Mouse (Mus musculus) embryonic facial prominence, embryonic 12.5 days (tissue): ENCODE results near the gene Rdx. TPM values are rescaled to one million over a fixed set of nuclear protein-coding genes. Genes with fewer than 3 reads are reported as not detected.
"Not testable (repeated sequence)": the region's sequence is repeated elsewhere in the genome, so short reads cannot be mapped to it uniquely, and the experiment has no call there.

Experiments used
- ATAC-seq: fragments of 200-750 bp; cut with Nextera tagmentation; 2 replicates; pipeline ENCODE4 v1.8.0; 2017; ENCODE audit not compliant: insufficient number of reproducible peaks, insufficient read depth, low FRiP score, low TSS enrichment
- H3K27ac ChIP-seq: fragments of 300-500 bp; sonication (generic); 2 replicates; pipeline ENCODE4 v1.5.1; 2016; ENCODE audit warnings: mild to moderate bottlenecking
- H3K27me3 ChIP-seq: fragments of 300-500 bp; sonication (generic); 2 replicates; pipeline ENCODE4 v1.6.1; 2016; ENCODE audit warnings: mild to moderate bottlenecking, moderate library complexity
- H3K36me3 ChIP-seq: fragments of 300-500 bp; sonication (generic); 2 replicates; pipeline ENCODE4 v1.6.1; 2016; ENCODE audit warnings: mild to moderate bottlenecking
- H3K4me1 ChIP-seq: fragments of 300-500 bp; sonication (generic); 2 replicates; pipeline ENCODE4 v1.6.1; 2016
- H3K4me2 ChIP-seq: fragments of 300-500 bp; sonication (generic); replicated peaks from 2 replicates; pipeline ENCODE4 v1.6.1; 2016; ENCODE audit warnings: mild to moderate bottlenecking, moderate library complexity
- H3K4me3 ChIP-seq: fragments of 300-500 bp; sonication (generic); 2 replicates; pipeline ENCODE4 v1.5.1; 2016; ENCODE audit warnings: mild to moderate bottlenecking
- H3K9ac ChIP-seq: fragments of 300-500 bp; sonication (generic); 2 replicates; pipeline ENCODE4 v1.6.1; 2016; ENCODE audit warnings: mild to moderate bottlenecking, moderate library complexity
- H3K9me3 ChIP-seq: fragments of 300-500 bp; sonication (generic); 2 replicates; pipeline ENCODE4 v1.6.1; 2016; ENCODE audit warnings: mild to moderate bottlenecking, moderate library complexity
- WGBS: fragments of 180-500 bp; shearing (Covaris S2); methylation state at CpG from one replicate; pipeline ENCODE4 v1.1.7; 2016; 5-methylcytosine and 5-hydroxymethylcytosine counted together
- polyA plus RNA-seq: library from polyadenylated mRNA; unstranded; fragments of >200 nt; fragmentation: Nextera tagmentation; extraction: Ambion mirVana; gene quantifications from 2 replicates; pipeline ENCODE4 v1.2.1, GENCODE M21; 2016

Rdx gene
- polyA plus RNA-seq, 1 experiment from 2014 or later: 147 TPM

DNA sequence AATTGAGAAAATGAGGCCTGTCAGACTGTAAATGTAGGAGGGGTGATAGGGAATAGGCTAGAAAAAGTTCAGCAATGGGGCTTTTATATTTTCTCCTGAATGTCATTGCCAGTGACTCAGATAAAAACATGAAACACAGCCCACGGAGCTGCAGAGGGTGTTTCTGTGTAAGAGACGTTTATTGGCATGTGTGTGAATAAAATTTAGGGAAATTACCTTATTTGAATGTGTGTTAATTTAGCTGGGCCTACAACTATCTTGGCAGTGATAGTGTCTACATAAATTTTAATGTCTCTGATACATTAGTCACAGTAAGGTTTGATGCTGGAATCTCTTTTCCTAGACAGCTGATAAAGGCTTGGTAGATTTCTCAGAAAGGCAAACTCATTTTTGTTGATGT is 12.8 kb downstream of the Rdx start:
- WGBS: 78% methylated on average over 2 of the region's 2 CpGs
- no peaks in the 10 kb centered on the region for H3K9me3 ChIP-seq
- 0 out of 2 replicates have a peak, but pooled peaks cover 2% of the 10 kb centered on the region for H3K4me1 ChIP-seq
- ATAC-seq: no peak
- H3K36me3 ChIP-seq: peaks cover 18% of the 10 kb centered on the region
- no peak overlapping the region for H3K9ac ChIP-seq
- no peak overlapping the region for H3K4me2 ChIP-seq
- no peak overlapping the region for H3K4me3 ChIP-seq
- H3K27ac ChIP-seq: no peak overlapping the region
- H3K27me3 ChIP-seq: no peaks in the 10 kb centered on the region

DNA sequence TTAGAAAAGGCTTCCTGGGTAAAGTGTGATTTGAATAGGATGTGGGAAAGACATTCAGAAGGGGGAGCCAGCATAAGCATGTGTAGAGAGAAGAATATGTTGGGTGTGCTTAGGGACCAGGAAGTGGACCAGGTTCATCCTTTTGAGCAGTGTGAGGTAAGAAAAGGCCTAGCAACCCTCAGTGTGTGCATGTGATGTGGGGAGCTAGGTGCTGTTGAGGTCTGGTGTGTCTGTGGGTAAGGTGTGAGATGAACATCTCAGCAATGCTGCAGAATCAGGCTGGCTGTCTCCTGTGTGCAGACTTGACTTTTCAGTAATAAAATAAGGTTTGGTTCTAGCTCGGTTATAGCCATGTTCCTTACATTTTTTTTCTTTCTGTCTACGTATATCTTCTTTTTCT is 23.1 kb downstream of the Rdx start:
- Histone ChIP-seq H3K27ac (no peak overlapping the region), H3K36me3 (peaks cover 74% of the 10 kb centered on the region), H3K4me2 (no peak overlapping the region), H3K9ac (no peak overlapping the region), H3K4me3 (no peak overlapping the region), H3K9me3 (no peaks in the 10 kb centered on the region), H3K4me1 (no peaks in the 10 kb centered on the region), H3K27me3 (no peaks in the 10 kb centered on the region)
- no peak for ATAC-seq
- 87% methylated on average over 2 of the region's 2 CpGs for WGBS

DNA sequence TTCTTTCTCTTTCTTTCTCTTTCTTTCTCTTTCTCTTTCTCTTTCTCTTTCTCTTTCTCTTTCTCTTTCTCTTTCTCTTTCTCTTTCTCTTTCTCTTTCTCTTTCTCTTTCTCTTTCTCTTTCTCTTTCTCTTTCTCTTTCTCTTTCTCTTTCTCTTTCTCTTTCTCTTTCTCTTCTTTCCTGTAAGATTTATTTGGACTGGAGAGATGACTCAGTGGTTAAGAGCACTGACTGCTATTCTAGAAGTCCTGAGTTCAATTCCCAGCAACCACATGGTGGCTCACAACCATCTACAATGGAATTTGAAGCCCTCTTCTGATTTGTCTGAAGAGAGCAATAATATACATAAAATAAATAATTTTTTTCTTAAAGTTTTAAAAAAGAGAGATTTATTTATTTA is 24.4 kb downstream of the Rdx start:
- not testable (repeated sequence) for H3K4me1 ChIP-seq, ATAC-seq, H3K9me3 ChIP-seq, H3K27ac ChIP-seq, H3K27me3 ChIP-seq, H3K9ac ChIP-seq, H3K4me3 ChIP-seq, H3K4me2 ChIP-seq
- peaks cover 66% of the 10 kb centered on the region for H3K36me3 ChIP-seq

DNA sequence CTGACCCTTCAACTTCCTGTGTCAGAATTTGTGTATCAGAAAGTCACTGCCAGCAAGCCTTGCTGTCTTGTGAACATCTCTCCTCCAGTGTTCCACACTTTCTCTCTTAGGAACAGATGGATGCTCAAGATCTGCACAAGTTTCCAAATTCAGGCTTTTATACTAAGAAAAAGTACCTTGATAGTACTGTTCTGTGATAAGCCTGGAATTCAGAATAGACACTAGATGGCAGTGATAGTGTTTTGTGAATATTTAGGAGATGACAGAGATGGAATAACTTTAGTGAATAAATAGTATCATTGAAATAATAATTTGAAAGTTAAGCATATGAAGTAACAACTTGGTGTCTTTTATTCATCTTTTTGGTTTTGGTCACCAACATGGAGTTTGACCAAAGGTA is 25.2 kb downstream of the Rdx start:
- Histone ChIP-seq H3K4me2 (no peak overlapping the region), H3K4me1 (no peaks in the 10 kb centered on the region), H3K4me3 (no peak overlapping the region), H3K27me3 (no peaks in the 10 kb centered on the region), H3K27ac (no peak overlapping the region), H3K36me3 (peaks cover 67% of the 10 kb centered on the region), H3K9me3 (no peaks in the 10 kb centered on the region), H3K9ac (no peak overlapping the region)
- no peak for ATAC-seq

DNA sequence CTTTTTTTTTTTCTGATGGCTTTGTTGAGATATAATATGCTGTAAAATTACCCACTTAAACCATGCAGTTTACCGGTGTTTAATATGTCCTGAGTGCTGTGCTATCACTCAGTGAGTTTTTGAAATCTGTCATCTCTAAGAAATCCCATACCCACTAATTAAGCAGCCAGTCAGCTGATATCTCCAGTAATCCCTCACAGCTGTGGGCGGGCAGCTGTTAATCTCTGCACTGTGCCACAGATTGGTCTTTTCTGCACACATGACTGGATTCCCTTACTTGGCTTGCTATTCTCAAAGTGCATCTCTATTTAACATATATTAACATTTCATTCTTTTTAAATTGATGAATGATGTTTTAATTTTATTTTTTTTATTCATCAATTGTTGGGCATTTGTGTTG is 29.1 kb downstream of the Rdx start:
- no peak for ATAC-seq
- Histone ChIP-seq H3K9ac (no peak overlapping the region), H3K4me1 (no peaks in the 10 kb centered on the region), H3K27me3 (no peaks in the 10 kb centered on the region), H3K4me3 (no peak overlapping the region), H3K4me2 (no peak overlapping the region), H3K36me3 (peaks cover 55% of the 10 kb centered on the region), H3K27ac (no peak overlapping the region), H3K9me3 (no peaks in the 10 kb centered on the region)
- WGBS: 78% methylated on average over 2 of the region's 2 CpGs

DNA sequence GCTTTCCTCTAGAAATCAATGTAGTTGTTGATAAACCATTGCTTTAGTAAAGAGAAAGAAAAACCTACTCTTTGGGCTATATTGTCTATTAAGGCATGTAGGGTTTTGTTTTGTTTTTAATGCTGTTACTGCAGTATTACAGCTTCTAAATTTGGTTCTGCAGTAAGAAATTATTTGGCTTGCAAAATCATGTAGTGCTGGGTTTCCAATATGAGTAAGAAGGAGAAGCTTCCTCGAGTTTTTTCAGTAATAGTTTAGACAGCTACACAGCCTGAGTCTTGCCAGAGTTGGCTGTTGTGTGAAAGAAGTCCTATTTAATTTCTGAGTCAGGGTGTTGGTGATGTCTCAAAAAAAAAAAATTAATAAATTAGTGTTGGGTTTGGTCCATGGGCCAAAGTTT is 30.7 kb downstream of the Rdx start:
- no peak overlapping the region for H3K9ac ChIP-seq
- H3K4me3 ChIP-seq: no peak overlapping the region
- WGBS: 95% methylated on average over 1 of the region's 1 CpGs
- ATAC-seq: no peak
- no peak overlapping the region for H3K27ac ChIP-seq
- H3K9me3 ChIP-seq: no peaks in the 10 kb centered on the region
- H3K4me1 ChIP-seq: no peaks in the 10 kb centered on the region
- no peaks in the 10 kb centered on the region for H3K27me3 ChIP-seq
- H3K36me3 ChIP-seq: peaks cover 49% of the 10 kb centered on the region
- H3K4me2 ChIP-seq: no peak overlapping the region

DNA sequence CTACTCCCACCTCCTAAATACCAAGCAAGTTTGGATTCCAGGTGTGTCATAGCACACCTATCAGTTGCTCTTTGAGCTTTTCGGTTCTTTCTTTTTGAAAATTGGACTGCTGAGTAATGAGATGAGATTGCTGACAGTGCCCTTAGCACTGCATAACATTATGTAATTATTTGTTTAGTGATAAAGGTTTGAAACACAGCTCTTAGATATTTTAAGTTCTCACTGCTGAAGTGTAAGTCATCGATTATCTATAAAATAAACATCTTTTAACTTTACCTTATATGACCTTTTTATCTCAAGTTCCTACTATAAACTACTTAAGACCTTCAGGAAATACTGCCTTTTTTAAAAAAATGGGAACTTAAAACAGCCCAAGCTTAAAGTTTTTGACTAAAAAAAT is 35.0 kb downstream of the Rdx start:
- Histone ChIP-seq H3K27me3 (no peaks in the 10 kb centered on the region), H3K4me1 (no peaks in the 10 kb centered on the region), H3K9me3 (no peaks in the 10 kb centered on the region), H3K27ac (no peak overlapping the region), H3K9ac (no peak overlapping the region), H3K4me2 (no peak overlapping the region), H3K36me3 (peaks cover 49% of the 10 kb centered on the region), H3K4me3 (no peak overlapping the region)
- 91% methylated on average over 2 of the region's 2 CpGs for WGBS
- ATAC-seq: no peak

DNA sequence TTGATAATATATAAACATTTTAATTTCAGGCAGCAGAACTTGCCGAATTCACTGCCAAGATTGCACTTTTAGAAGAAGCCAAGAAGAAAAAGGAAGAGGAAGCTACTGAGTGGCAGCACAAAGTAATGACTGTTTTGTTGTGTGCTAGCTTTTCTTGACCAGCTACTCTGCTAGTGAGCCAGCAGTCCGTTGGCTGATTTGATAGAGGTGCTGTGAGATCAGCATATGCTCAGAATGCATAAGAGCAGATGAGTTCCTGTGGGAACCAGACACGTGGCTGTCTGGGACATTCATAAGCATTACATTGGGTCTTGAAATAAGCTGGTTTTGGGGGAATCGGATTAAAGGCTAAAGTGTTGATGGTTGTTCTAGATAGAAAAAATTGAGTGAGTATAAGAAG is 35.4 kb downstream of the Rdx start:
- 91% methylated on average over 4 of the region's 4 CpGs for WGBS

DNA sequence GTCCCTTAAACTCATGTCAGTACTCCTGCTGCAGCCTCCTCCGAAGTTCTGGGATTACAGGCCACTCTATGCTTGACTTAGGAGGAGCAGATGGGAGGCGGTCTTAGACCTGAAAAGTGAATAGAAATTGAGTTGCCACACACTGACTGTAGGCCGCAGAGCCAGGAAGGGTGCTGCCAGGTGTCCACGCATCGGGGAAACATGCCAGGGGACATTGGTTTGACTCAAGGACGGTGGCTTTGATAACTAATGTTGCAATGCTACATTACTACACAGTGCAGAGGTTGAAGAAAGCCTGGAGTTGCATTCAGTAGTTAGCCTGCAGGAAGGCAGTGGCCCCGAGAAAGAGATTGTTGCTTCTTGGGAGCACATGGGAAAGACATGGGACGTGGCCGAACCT is 44.8 kb downstream of the Rdx start:
- Histone ChIP-seq H3K9me3 (no peaks in the 10 kb centered on the region), H3K27ac (no peak overlapping the region), H3K4me1 (no peaks in the 10 kb centered on the region), H3K4me2 (no peak overlapping the region), H3K4me3 (no peak overlapping the region), H3K27me3 (no peaks in the 10 kb centered on the region), H3K36me3 (peaks cover 20% of the 10 kb centered on the region), H3K9ac (no peak overlapping the region)
- ATAC-seq: no peak
- 93% methylated on average over 9 of the region's 9 CpGs for WGBS

More for the DNA sequence above, 35.4 kb downstream of the Rdx start:
- H3K9ac ChIP-seq: no peak overlapping the region
- H3K27me3 ChIP-seq: no peaks in the 10 kb centered on the region
- no peak overlapping the region for H3K4me2 ChIP-seq
- H3K4me3 ChIP-seq: no peak overlapping the region
- ATAC-seq: no peak
- H3K36me3 ChIP-seq: peaks cover 48% of the 10 kb centered on the region
- H3K4me1 ChIP-seq: no peaks in the 10 kb centered on the region
- no peak overlapping the region for H3K27ac ChIP-seq
- H3K9me3 ChIP-seq: no peaks in the 10 kb centered on the region

DNA sequence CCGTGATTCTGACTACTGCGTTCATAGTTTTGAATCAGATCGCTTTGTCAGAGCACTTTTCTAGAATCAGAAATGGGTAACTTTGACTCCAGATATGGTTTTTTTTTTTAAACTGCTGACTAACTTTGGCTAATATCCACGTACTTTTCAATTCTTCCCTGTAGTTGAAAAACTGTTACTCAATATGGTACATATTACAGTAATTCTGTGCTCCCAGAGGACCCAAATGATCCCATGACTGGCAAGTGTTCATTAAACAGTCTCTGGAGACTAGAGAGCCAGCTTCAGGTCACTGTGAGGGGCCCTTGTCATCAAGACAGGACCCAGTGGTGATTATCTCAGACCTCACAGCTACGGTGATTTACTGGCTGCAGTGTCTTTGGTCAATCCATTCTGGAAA is 45.3 kb downstream of the Rdx start:
- WGBS: 78% methylated on average over 5 of the region's 5 CpGs

DNA sequence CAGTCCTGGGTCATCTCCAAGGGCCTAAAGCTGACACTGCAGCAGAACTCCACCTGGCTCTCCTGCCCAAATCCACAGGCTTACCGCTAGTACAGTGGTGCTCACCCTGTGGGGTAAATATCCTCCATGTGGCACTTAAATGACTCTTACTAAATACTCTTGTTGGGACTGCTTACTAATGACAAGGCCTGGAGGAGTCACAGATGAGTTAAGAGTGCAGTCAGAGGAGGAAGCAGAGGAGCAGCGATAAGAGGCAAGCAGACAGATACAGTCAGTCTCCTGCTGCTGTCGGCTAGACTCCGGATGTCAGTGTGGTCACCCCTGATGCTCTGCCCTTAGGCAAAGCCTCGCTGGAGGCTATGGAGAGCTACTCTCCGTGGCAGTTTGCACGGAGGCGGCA is 46.1 kb downstream of the Rdx start:
- Histone ChIP-seq H3K9ac (no peak overlapping the region), H3K9me3 (no peaks in the 10 kb centered on the region), H3K27ac (no peak overlapping the region), H3K27me3 (no peaks in the 10 kb centered on the region), H3K4me2 (no peak overlapping the region), H3K4me3 (no peak overlapping the region), H3K36me3 (peaks cover 8% of the 10 kb centered on the region), H3K4me1 (no peaks in the 10 kb centered on the region)
- WGBS: 64% methylated on average over 8 of the region's 8 CpGs
- ATAC-seq: no peak

More for the DNA sequence above, 45.3 kb downstream of the Rdx start:
- Histone ChIP-seq H3K27ac (no peak overlapping the region), H3K4me1 (no peaks in the 10 kb centered on the region), H3K4me3 (no peak overlapping the region), H3K27me3 (no peaks in the 10 kb centered on the region), H3K9ac (no peak overlapping the region), H3K4me2 (no peak overlapping the region), H3K9me3 (no peaks in the 10 kb centered on the region), H3K36me3 (peaks cover 15% of the 10 kb centered on the region)
- ATAC-seq: no peak

DNA sequence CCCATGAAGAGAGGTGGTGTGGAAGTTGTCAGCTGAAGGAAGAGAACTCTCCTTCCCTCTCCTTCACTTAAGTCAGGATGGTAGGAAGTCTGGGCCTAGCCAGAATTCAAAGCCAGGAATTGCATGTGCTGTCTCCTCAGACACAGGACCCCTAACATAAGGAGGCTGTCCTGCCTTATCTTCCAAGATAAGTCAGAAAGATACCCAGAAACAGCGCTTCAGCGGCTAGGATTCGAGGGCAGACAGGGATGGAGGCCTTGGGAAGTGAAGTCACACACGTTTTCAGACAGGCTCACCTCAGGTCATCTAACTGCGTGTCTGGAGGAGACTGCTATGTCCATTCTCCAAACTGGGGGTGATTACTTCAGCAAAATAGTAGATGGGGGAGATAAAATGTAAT is 47.0 kb downstream of the Rdx start:
- Histone ChIP-seq H3K27me3 (no peaks in the 10 kb centered on the region), H3K27ac (no peak overlapping the region), H3K4me3 (no peak overlapping the region), H3K36me3 (peaks cover 4% of the 10 kb centered on the region; the same call in 1 of the 2 replicates), H3K4me1 (no peaks in the 10 kb centered on the region), H3K4me2 (no peak overlapping the region), H3K9ac (no peak overlapping the region), H3K9me3 (no peaks in the 10 kb centered on the region)
- ATAC-seq: no peak
- 79% methylated on average over 5 of the region's 5 CpGs for WGBS

DNA sequence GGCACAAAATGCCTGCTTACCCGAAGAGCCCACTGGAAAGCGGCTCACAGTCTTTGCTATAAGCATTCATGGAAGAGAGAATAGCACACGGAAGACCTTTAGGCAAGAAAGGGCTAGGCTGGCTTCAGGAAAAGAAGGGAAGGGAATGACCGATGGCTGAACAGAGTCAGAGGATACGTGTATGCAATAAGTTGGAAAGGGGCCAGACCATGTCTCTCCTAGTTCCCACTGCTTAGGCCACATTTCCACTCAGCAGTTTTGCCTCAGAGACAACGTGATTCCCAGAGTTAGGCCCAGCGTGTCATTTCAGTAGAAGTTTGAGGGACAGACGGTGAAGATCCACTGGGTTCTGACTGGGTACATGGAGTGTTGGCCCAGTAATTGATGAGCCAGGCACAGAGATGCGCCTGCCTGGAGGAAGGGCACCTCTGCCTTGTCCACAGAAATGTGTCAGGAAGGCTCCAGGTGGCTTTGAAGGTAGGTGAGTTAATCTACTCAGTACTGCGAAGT is 47.6 kb downstream of the Rdx start:
- ATAC-seq: no peak
- H3K4me3 ChIP-seq: no peak overlapping the region
- H3K4me1 ChIP-seq: no peaks in the 10 kb centered on the region
- no peak overlapping the region for H3K4me2 ChIP-seq
- no peaks in the 10 kb centered on the region for H3K9me3 ChIP-seq
- peaks cover 4% of the 10 kb centered on the region; the same call in 1 of the 2 replicates for H3K36me3 ChIP-seq
- no peak overlapping the region for H3K27ac ChIP-seq
- no peak overlapping the region for H3K9ac ChIP-seq
- WGBS: 85% methylated on average over 10 of the region's 10 CpGs
- no peaks in the 10 kb centered on the region for H3K27me3 ChIP-seq
